Mouse (Mus musculus): ENCODE measurements around the gene Vps29. TPM values are rescaled to one million over a fixed set of nuclear protein-coding genes. Genes with fewer than 3 reads are reported as not detected.

Gene Vps29
- total and polyA plus RNA-seq, 3 experiments, result 13.5 to 228 (median 147) TPM

GRCm38 (mm10) chr5:122411892-122412291 is 57.7 kb downstream of the Vps29 start:
- no peak for ATAC-seq (ENCODE audit: extremely low read depth, insufficient number of reproducible peaks, low FRiP score, poor library complexity, severe bottlenecking)
- H3K36me3 ChIP-seq (replicated peaks), result peaks cover 27% of the 10 kb centered on the region

GRCm38 (mm10) chr5:122412826-122413225 is 58.7 kb downstream of the Vps29 start:
- no peak overlapping the region for H3K4me3 ChIP-seq (ENCODE audit: low read depth, low read length)
- peaks cover 3% of the 10 kb centered on the region for H3K9me3 ChIP-seq (replicated peaks)
- peaks cover 18% of the 10 kb centered on the region for H3K36me3 ChIP-seq (replicated peaks)
- ATAC-seq (ENCODE audit: extremely low read depth, insufficient number of reproducible peaks, low FRiP score, poor library complexity, severe bottlenecking), result no peak
- peaks cover 12% of the 10 kb centered on the region for H3K4me1 ChIP-seq (ENCODE audit: insufficient read depth, low read depth, low read length)
- no peak for DNase-seq (ENCODE audit: low spot score)
- no peaks in the 10 kb centered on the region for H3K27me3 ChIP-seq (ENCODE audit: insufficient read depth, low read length)
- TF ChIP-seq GATA2 (IDR thresholded peaks at IDR 0.05; ENCODE audit: borderline replicate concordance, low read depth, low read length), result no peak

More at GRCm38 (mm10) chr5:122411892-122412291, 57.7 kb downstream of the Vps29 start:
- Histone ChIP-seq H3K4me3 (ENCODE audit: low read depth, low read length) (no peak overlapping the region), H3K9me3 (replicated peaks) (peaks cover 3% of the 10 kb centered on the region), H3K27me3 (ENCODE audit: insufficient read depth, low read length) (no peaks in the 10 kb centered on the region), H3K4me1 (ENCODE audit: insufficient read depth, low read depth, low read length) (peaks cover 12% of the 10 kb centered on the region)
- no peak for DNase-seq (ENCODE audit: low spot score)
- TF ChIP-seq TAL1 (conservative IDR thresholded peaks at IDR 0.05; ENCODE audit: low read depth, low read length) (no peak), GATA1 (IDR thresholded peaks at IDR 0.05; ENCODE audit: borderline replicate concordance, low read length) (no peak), POLR2AphosphoS5 (IDR thresholded peaks at IDR 0.05; ENCODE audit: insufficient replicate concordance, low read depth, low read length) (no peak), CTCF (IDR thresholded peaks at IDR 0.05; ENCODE audit: low read depth, low read length) (no peak), GATA2 (IDR thresholded peaks at IDR 0.05; ENCODE audit: borderline replicate concordance, low read depth, low read length) (no peak)

DNA sequence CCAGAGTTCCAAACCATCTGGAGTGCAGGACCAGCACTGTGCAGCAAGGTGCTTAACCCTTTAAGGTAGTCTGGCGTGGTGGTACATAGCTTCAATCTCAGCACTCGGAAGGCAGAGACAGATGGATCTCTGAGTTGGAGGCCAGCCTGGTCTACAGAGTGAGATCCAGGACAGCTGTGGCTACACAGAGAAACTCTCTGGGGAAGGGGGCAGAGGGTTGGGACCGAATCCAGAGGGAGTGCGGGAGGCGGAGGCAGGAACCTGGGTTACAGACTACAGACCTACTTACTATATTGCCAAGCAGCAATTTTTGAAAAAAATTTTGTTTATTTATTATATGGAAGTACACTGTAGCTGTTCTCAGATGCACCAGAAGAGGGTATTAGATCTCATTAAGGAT is 60.2 kb downstream of the Vps29 start:
- no peak for DNase-seq (ENCODE audit: low spot score)

More for the DNA sequence above, 60.2 kb downstream of the Vps29 start:
- Histone ChIP-seq H3K27me3 (ENCODE audit: insufficient read depth, low read length) (no peaks in the 10 kb centered on the region), H3K4me3 (ENCODE audit: low read depth, low read length) (no peak overlapping the region), H3K4me1 (ENCODE audit: insufficient read depth, low read depth, low read length) (peaks cover 12% of the 10 kb centered on the region), H3K9me3 (replicated peaks) (peaks cover 3% of the 10 kb centered on the region), H3K36me3 (replicated peaks) (peaks cover 13% of the 10 kb centered on the region)
- no peak for ATAC-seq (ENCODE audit: extremely low read depth, insufficient number of reproducible peaks, low FRiP score, poor library complexity, severe bottlenecking)
- TF ChIP-seq POLR2AphosphoS5 (IDR thresholded peaks at IDR 0.05; ENCODE audit: insufficient replicate concordance, low read depth, low read length) (no peak), GATA2 (IDR thresholded peaks at IDR 0.05; ENCODE audit: borderline replicate concordance, low read depth, low read length) (no peak), CTCF (IDR thresholded peaks at IDR 0.05; ENCODE audit: low read depth, low read length) (no peak), GATA1 (IDR thresholded peaks at IDR 0.05; ENCODE audit: borderline replicate concordance, low read length) (no peak), TAL1 (conservative IDR thresholded peaks at IDR 0.05; ENCODE audit: low read depth, low read length) (no peak)

Other genes starting within 250 kb of the Vps29 start
- not detected in 2 replicates for gene Ccdc63, start 213.5 kb upstream of the Vps29 start, total RNA-seq (2014; fragmentation: Nextera tagmentation)
- 0.16 and 0.29 TPM in 2 replicates for gene Ccdc63, start 213.5 kb upstream of the Vps29 start, total RNA-seq (2017)
- not detected in 2 replicates for gene Ccdc63, start 213.5 kb upstream of the Vps29 start, polyA plus RNA-seq (2012)
- 269 and 270 TPM in 2 replicates for gene Ppp1cc, start 196.1 kb upstream of the Vps29 start, total RNA-seq (2014; fragmentation: Nextera tagmentation)
- gene Ppp1cc, start 196.1 kb upstream of the Vps29 start, total RNA-seq (2017), result 293 and 329 TPM in 2 replicates
- 148 and 214 TPM in 2 replicates for gene Ppp1cc, start 196.1 kb upstream of the Vps29 start, polyA plus RNA-seq (2012)
- gene Hvcn1, start 147.6 kb upstream of the Vps29 start, total RNA-seq (2014; fragmentation: Nextera tagmentation), result 0.24 and 1.6 TPM in 2 replicates
- gene Hvcn1, start 147.6 kb upstream of the Vps29 start, total RNA-seq (2017), result 0.06 and 0.27 TPM in 2 replicates
- 0.20 and 0.27 TPM in 2 replicates for gene Hvcn1, start 147.6 kb upstream of the Vps29 start, polyA plus RNA-seq (2012)
- gene Tctn1, start 89.9 kb upstream of the Vps29 start, total RNA-seq (2014; fragmentation: Nextera tagmentation), result 10.2 and 10.9 TPM in 2 replicates
- gene Tctn1, start 89.9 kb upstream of the Vps29 start, total RNA-seq (2017), result 5.0 and 6.3 TPM in 2 replicates
- gene Tctn1, start 89.9 kb upstream of the Vps29 start, polyA plus RNA-seq (2012), result 12.0 TPM in 2 replicates
- gene Pptc7, start 70.0 kb upstream of the Vps29 start, total RNA-seq (2014; fragmentation: Nextera tagmentation), result 11.3 and 12.5 TPM in 2 replicates
- 15.3 and 16.7 TPM in 2 replicates for gene Pptc7, start 70.0 kb upstream of the Vps29 start, total RNA-seq (2017)
- 10.6 and 11.4 TPM in 2 replicates for gene Pptc7, start 70.0 kb upstream of the Vps29 start, polyA plus RNA-seq (2012)
- gene Rad9b, start 136 bp upstream of the Vps29 start, total RNA-seq (2014; fragmentation: Nextera tagmentation), result 47.3 and 48.3 TPM in 2 replicates
- 17.3 and 20.8 TPM in 2 replicates for gene Rad9b, start 136 bp upstream of the Vps29 start, total RNA-seq (2017)
- 0.85 and 2.8 TPM in 2 replicates for gene Rad9b, start 136 bp upstream of the Vps29 start, polyA plus RNA-seq (2012)
- gene Gpn3, start 17.5 kb downstream of the Vps29 start, total RNA-seq (2014; fragmentation: Nextera tagmentation), result 55.2 and 59.0 TPM in 2 replicates
- gene Gpn3, start 17.5 kb downstream of the Vps29 start, total RNA-seq (2017), result 52.6 and 55.2 TPM in 2 replicates
- gene Gpn3, start 17.5 kb downstream of the Vps29 start, polyA plus RNA-seq (2012), result 46.4 and 48.8 TPM in 2 replicates
- gene Fam216a, start 18.0 kb downstream of the Vps29 start, total RNA-seq (2014; fragmentation: Nextera tagmentation), result 46.5 and 61.5 TPM in 2 replicates
- gene Fam216a, start 18.0 kb downstream of the Vps29 start, total RNA-seq (2017), result 53.4 and 61.1 TPM in 2 replicates
- 69.9 and 93.7 TPM in 2 replicates for gene Fam216a, start 18.0 kb downstream of the Vps29 start, polyA plus RNA-seq (2012)
- 104 and 112 TPM in 2 replicates for gene Arpc3, start 37.5 kb downstream of the Vps29 start, total RNA-seq (2014; fragmentation: Nextera tagmentation)
- 708 and 715 TPM in 2 replicates for gene Arpc3, start 37.5 kb downstream of the Vps29 start, total RNA-seq (2017)
- gene Arpc3, start 37.5 kb downstream of the Vps29 start, polyA plus RNA-seq (2012), result 31.1 and 47.6 TPM in 2 replicates
- gene Anapc7, start 67.3 kb downstream of the Vps29 start, total RNA-seq (2014; fragmentation: Nextera tagmentation), result 24.5 and 25.2 TPM in 2 replicates
- 26.1 and 34.2 TPM in 2 replicates for gene Anapc7, start 67.3 kb downstream of the Vps29 start, total RNA-seq (2017)
- 14.7 and 21.8 TPM in 2 replicates for gene Anapc7, start 67.3 kb downstream of the Vps29 start, polyA plus RNA-seq (2012)
- 61.6 and 74.4 TPM in 2 replicates for gene Atp2a2, start 147.9 kb downstream of the Vps29 start, total RNA-seq (2014; fragmentation: Nextera tagmentation)
- 62.6 and 73.6 TPM in 2 replicates for gene Atp2a2, start 147.9 kb downstream of the Vps29 start, total RNA-seq (2017)
- gene Atp2a2, start 147.9 kb downstream of the Vps29 start, polyA plus RNA-seq (2012), result 39.8 and 47.5 TPM in 2 replicates